Mouse (Mus musculus) heart, adult 9 months (tissue): ENCODE measurements around the gene Gm10715.
A peak's percentile ranks its signal among the peaks of the same experiment; 100 is the strongest.
"Not testable (repeated sequence)": the region's sequence is repeated elsewhere in the genome, so short reads cannot be mapped to it uniquely, and the experiment has no call there.

Experiments
- DNase-seq, 2 experiments: peaks; one replicate each; pipeline ENCODE4 v3.0.0; 2022; ENCODE audit warnings: low spot score in 2 of 2

Gm10715 gene

GRCm38 (mm10) chr9:3024912-3025467, 11.7 kb upstream of the Gm10715 start, which contains the start of gene Gm10717:
TSS of gene Gm10717 (plus strand) at chr9:3025417.
- DNase-seq: peak; percentile 24 to 57

GRCm38 (mm10) chr9:3025653-3026052, 11.0 kb upstream of the Gm10715 start:
- DNase-seq: peak; percentile 79 to 83

- DNase-seq: not testable (repeated sequence)
These were observed 10.5 kb upstream of the Gm10715 start for GRCm38 (mm10) chr9:3026136-3026535.

- DNase-seq: not testable (repeated sequence)
These were observed 9.9 kb upstream of the Gm10715 start for GRCm38 (mm10) chr9:3026741-3027140.

- not testable (repeated sequence) for DNase-seq
These were observed 9.5 kb upstream of the Gm10715 start for GRCm38 (mm10) chr9:3027200-3027599.

GRCm38 (mm10) chr9:3029276-3030000, 7.2 kb upstream of the Gm10715 start:
- DNase-seq: peak; percentile 55 to 66

- not testable (repeated sequence) for DNase-seq
These were observed 5.9 kb upstream of the Gm10715 start for GRCm38 (mm10) chr9:3030677-3031318.

GRCm38 (mm10) chr9:3034299-3034698, 2.4 kb upstream of the Gm10715 start, which contains the start of gene Gm17535:
TSS of gene Gm17535 (plus strand) at chr9:3034599.
- not testable (repeated sequence) for DNase-seq

- not testable (repeated sequence) for DNase-seq
These were observed 1.5 kb downstream of the Gm10715 start for GRCm38 (mm10) chr9:3038161-3038560.
